Mouse (Mus musculus) hindbrain, embryonic 14.5 days (tissue): ENCODE data around the gene Ncbp1. TPM values are rescaled to one million over a fixed set of nuclear protein-coding genes. Genes with fewer than 3 reads are reported as not detected.

Source experiments
- polyA plus RNA-seq: library from polyadenylated mRNA; unstranded; fragments of >200 nt; fragmentation: Nextera tagmentation; extraction: Ambion mirVana; gene quantifications from 2 replicates; pipeline ENCODE4 v1.2.1, GENCODE M21; 2014

Gene Ncbp1
- polyA plus RNA-seq, 1 experiment from 2014 or later: 75.6 TPM

Other genes with a start within 250 kb of the Ncbp1 start
- 0.40 and 0.59 TPM in 2 replicates for gene Ccdc180, start 248.3 kb upstream of the Ncbp1 start, polyA plus RNA-seq
- 32.6 and 36.4 TPM in 2 replicates for gene Tdrd7, start 173.3 kb upstream of the Ncbp1 start, polyA plus RNA-seq
- 1.9 TPM in 2 replicates for gene Tmod1, start 99.7 kb upstream of the Ncbp1 start, polyA plus RNA-seq
- 17.5 and 21.6 TPM in 2 replicates for gene Tstd2, start 81 bp downstream of the Ncbp1 start, polyA plus RNA-seq
- 24.9 and 29.0 TPM in 2 replicates for gene Xpa, start 57.7 kb downstream of the Ncbp1 start, polyA plus RNA-seq
- not detected in 2 replicates for gene Foxe1, start 205.0 kb downstream of the Ncbp1 start, polyA plus RNA-seq